Mouse (Mus musculus) central nervous system, embryonic 11.5 days (tissue): ENCODE measurements around the gene Cyba. TPM values are rescaled to one million over a fixed set of nuclear protein-coding genes. Genes with fewer than 3 reads are reported as not detected.

ENCODE experiments used
- polyA plus RNA-seq: library from polyadenylated mRNA; depleted of rRNA; stranded (reverse); fragments of >200 nt; gene quantifications from 2 replicates; pipeline ENCODE4 v1.2.3, GENCODE M21; 2012; rRNA removed

The Cyba gene
- polyA plus RNA-seq, result 31.4 and 37.6 TPM in 2 replicates

DNA sequence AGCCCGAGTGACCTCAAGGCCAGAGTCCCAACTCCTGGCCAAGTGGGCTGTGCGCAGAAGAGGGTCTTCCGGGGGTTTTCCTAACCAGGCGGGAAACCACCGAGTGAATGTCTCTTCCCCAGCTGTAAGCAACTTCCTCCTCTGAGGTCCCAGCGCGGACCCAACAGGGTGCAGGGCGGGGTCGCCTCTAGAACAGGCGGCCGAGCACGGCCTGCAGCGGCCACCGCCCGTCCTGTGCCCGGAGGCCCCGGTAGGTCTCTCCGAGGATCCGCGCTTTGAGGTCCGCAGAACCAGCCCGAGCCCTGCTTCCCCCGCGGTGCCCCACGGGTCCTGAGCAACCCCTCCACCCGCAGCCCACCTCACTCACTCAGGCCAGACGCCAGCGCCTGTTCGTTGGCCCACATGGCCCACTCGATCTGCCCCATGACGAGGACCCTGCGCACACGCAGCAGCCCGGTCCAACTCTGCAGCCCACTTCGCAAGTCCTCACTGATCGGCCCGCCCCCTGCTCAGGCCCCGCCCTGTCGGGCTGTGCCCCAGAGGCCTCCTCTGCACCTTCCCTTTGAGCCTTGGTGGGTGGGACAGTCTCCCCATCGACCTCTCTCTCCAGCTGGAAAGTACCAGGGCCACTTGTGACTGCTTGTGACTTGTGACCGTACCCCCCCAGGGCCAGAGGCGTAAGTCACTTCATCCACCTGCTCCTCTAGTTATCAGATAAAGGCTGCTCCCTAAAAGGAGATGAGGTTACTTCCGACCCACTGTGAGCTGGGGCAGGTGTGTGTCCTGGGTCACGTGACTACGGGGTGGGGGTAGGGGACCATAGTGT, at the start of gene Cyba:
TSS of gene Cyba (minus strand) at position 488 of the 826 bp plus-strand sequence.

DNA sequence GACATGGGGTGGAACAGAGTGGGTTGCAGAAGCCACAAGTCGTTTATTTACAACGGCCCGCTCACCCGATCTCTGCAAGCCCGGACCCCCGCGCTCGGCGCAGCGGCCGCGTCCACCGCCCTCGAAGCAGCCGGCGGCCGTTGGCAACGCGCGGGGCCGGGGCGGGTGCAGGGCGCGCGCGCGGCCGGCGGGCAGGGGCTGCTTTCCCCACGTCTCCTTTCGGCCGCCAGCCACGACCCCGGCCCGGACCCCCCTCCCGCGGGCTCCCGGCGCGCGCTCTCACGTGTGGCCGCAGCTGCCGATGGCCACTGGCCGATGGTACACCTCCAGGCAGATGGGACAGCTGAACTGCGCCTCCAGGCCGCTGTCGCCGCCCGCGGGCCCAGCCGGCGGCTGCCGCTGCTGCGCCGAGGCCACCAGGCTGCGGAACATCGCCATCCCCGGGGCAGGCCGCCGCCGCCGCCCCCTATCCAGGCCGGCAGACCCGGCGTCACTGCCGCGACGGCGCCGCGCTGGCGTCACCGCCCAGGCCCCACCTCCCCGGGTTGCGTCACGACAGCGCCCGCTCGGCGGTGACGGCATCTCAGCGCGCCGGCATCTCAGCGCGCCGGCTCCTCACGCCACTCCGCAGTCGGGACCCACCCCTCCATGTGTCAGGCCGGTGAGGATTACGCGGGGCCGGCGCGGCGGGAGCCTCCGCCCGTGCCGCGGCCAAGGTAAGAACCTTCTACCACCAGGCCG, 43.0 kb upstream of the Cyba start, which contains the start of the genes Rnf166 and Ctu2:
TSS of gene Rnf166 (minus strand) at position 485 of the 741 bp plus-strand sequence.
TSS of gene Ctu2 (plus strand) at position 564 of the 741 bp plus-strand sequence.

DNA sequence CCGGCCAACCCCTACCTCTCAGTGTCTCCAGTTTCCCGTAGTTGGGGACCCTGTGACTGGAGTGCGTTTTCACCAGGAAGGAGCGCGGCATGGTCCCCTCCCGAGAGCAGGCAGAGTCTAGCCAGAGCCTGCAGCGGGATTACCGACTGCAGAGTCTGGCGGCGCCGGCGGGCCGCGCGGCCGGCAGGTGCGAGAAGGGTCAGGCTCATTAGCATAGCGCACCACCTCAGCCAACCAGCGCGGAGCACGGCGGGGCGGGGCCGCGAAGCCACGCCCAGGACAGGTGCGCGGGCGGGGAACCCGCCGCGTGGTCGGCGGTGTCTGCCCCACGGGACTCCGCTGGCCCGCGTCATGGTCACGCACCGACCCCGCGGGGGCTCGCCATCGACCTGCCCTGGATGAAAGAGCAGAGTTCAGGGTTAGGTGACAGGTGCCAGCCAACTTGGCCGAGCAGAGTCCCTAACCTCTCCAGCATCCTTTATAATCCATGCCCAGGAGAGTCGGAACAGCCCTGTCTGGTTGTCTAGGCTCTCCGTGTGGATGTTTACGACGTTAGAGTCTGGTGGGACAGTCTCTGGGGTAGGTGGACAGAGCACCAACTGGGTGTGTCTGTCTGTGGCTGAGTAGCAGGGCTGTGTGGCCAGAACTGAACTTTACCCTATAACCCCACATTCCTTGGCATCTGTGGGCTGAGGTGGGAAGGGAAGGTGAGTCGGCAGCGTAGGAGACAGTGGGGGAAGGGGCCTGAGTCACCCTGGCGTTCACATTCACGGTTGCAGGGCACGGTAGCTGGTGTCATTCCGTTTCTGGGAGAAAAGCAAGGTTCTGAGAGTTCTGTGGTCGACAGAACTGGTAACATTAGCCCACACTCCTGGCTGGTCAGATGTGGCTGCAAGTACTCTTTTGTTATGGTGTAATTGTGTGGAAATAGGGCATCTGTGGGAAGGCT, 28.1 kb upstream of the Cyba start, which contains the start of gene Snai3:
TSS of gene Snai3 (minus strand) at position 210 of the 949 bp plus-strand sequence.

DNA sequence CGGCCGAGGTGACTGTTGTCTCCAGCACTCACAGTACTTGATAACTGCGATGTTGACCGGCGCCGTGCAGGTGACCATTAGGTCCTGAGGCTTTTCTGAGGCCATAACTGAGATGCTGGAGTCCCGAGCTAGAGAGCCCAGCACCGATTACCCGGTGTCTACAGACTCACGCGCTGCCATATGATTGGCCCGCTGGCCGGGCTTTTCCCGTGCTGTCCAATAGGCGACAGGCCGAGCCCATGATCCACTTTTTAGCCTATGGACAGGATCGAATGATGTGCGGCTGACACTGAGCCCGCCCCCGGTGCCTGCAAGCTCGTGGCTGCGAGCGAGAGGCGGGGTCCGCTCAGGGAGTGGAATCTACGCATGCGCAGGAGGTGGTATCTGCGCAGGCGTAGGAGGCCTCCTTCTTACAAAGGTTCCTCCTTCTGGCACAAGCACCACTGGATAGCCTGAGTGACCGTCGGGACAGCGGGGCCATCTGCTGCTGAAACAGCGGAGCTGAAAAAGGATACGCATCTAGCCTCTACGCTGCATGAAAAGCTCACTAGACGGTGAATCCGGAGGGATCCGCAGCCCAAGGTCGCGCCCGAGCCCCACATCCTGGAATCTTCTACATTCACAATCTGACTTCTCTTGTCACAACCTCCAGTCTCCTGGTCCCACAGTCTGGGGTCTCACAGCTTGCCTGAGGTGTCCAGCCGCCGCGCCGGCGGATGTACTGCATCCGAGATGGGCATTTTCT, 10.7 kb upstream of the Cyba start, which contains the start of gene Mvd:
TSS of gene Mvd (minus strand) at position 161 of the 745 bp plus-strand sequence.

DNA sequence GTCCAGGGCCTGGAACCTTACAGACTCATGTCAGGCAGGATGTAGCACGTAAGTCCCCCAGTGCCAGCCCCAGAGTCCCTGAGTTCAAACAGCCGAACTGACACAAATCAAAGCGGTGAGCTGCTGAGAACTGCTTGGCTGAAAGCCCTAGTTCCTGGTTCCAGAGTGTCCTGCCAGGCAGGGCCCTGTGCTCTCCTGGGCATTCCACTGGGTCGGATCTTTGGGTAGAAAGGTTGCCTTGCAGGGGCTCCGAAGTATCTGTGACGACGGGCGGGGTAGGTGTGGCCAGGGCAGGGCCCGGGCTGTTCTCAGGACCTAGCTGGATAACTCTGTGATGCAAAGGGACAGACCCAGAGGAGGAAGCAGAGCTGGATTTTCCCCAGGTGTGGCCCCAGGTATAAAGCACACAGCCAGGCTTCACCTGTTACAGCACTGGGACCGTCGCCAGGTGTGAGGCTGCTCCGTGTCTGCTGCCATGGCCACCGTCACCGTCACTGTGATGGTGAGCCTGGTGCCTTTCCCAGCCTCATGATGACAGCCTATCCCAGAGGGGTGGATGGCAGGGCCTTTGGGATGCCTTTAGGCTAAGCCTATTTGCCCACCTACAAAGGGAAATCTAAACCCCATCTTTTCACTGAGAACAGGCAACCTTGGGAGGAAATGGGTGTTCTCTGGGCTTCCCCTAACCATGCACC, 11.2 kb downstream of the Cyba start, which contains the start of gene Il17c:
TSS of gene Il17c (plus strand) at position 645 of the 695 bp plus-strand sequence.

DNA sequence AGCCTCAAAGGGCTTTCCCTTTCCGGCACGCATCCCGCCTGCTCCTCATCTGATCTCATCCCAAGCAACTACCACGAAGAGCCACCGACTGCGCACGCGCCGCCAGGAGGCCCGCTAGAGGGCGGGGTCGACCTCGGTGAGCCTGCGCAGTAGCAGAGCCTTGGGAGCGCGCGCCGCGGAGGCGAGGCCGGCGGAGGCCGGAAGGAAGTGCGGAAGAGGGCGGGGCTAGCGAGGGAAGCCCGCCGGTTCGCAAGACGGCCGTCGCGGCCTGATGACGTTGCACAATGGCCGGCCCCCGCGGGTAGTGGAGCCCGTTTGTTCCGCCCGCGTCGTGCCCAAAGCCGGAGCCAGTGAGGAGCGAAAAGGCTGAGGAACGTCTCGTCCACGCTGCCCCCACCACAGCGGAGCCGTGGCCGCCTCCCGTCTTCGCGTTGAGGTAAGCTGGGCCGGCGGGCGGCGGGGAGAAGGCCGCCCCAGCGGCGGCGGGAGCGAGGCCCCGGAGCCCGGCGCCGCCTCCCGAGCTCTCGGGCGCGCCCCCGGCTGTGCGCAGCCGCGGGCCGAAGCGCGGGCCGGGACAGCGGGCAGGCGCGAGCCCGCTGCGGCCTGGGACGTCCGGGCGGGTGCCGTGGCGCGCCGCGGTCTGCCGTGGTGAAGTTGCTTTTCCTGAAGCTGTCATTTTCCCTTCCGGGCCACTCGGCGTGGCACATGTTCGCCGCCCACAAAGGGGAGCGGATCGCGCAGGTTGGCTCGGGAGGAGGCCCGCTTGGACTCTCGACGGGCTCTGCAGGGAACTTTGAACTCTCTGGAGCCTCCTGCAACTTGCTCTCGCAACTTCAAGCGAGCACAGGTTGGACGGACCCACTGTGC, 56.1 kb downstream of the Cyba start, which contains the start of gene Zc3h18:
TSS of gene Zc3h18 (plus strand) at position 245 of the 867 bp plus-strand sequence.

Other genes with a start within 250 kb of the Cyba start
- 16.8 and 59.4 TPM in 2 replicates for gene Zfpm1, start 150.8 kb downstream of the Cyba start, polyA plus RNA-seq
- 0.06 and 0.07 TPM in 2 replicates for gene Trhr2, start 72.2 kb downstream of the Cyba start, polyA plus RNA-seq
- 66.3 and 133 TPM in 2 replicates for gene Zc3h18, start 56.3 kb downstream of the Cyba start, polyA plus RNA-seq
- gene Il17c, start 10.9 kb downstream of the Cyba start, polyA plus RNA-seq, result 0.44 and 0.46 TPM in 2 replicates
- 34.6 and 43.5 TPM in 2 replicates for gene Mvd, start 10.5 kb upstream of the Cyba start, polyA plus RNA-seq
- 0.09 and 0.13 TPM in 2 replicates for gene Snai3, start 27.8 kb upstream of the Cyba start, polyA plus RNA-seq
- 34.0 and 46.0 TPM in 2 replicates for gene Rnf166, start 43.1 kb upstream of the Cyba start, polyA plus RNA-seq
- 60.5 and 74.7 TPM in 2 replicates for gene Ctu2, start 43.2 kb upstream of the Cyba start, polyA plus RNA-seq
- 21.0 and 43.3 TPM in 2 replicates for gene Piezo1, start 118.4 kb upstream of the Cyba start, polyA plus RNA-seq
- gene Cdt1, start 135.1 kb upstream of the Cyba start, polyA plus RNA-seq, result 62.7 and 81.6 TPM in 2 replicates
- gene Aprt, start 144.0 kb upstream of the Cyba start, polyA plus RNA-seq, result 141 and 155 TPM in 2 replicates
- gene Galns, start 178.5 kb upstream of the Cyba start, polyA plus RNA-seq, result 4.8 and 6.7 TPM in 2 replicates
- 104 and 108 TPM in 2 replicates for gene Trappc2l, start 178.7 kb upstream of the Cyba start, polyA plus RNA-seq
- not detected in 2 replicates for gene Pabpn1l, start 189.8 kb upstream of the Cyba start, polyA plus RNA-seq